ENCODE assay signal across 16 mouse cellular contexts in genomic region chr5:66731302-66731697, GRCm38 (mm10). TPM values are rescaled to one million over a fixed set of nuclear protein-coding genes. Genes with fewer than 3 reads are reported as not detected.
A peak's percentile ranks its signal among the peaks of the same experiment; 100 is the strongest.
DNase-seq lines count a peak whose midpoint lies in the region; ATAC-seq and TF ChIP-seq lines count a peak whose summit lies in the region.
"Had no signal": no experiment of that assay in that cellular context is flagged by ENCODE, and none has a peak within 500 bp of the region (broad histone marks: within the 10 kb centered on the region; RNA-seq: fewer than 3 reads in every experiment).

No protein-coding gene starts in this region.

- H3K36me3 ChIP-seq in hindbrain, embryonic 10.5 days = no peaks in the 10 kb centered on the region
- no peaks in the 10 kb centered on the region for H3K36me3 ChIP-seq in limb, embryonic 10.5 days
- H3K36me3 ChIP-seq in neural tube, embryonic 13.5 days = no peaks in the 10 kb centered on the region
- H3K36me3 ChIP-seq in kidney, embryonic 16.5 days (ENCODE audit: insufficient read depth, low read length) = no peaks in the 10 kb centered on the region
- H3K36me3 ChIP-seq: heart, embryonic 15.5 days had no signal

- no peak for TF ChIP-seq CTCF in layer of hippocampus, adult 2 months (conservative IDR thresholded peaks at IDR 0.05)

- H3K9ac ChIP-seq in neural tube, embryonic 13.5 days = no peak overlapping the region
- H3K9ac ChIP-seq in kidney, embryonic 16.5 days (replicated peaks; ENCODE audit: low read length) = no peak overlapping the region
- H3K9ac ChIP-seq: heart, embryonic 15.5 days had no signal

- H3K27me3 ChIP-seq in hindbrain, embryonic 10.5 days (ENCODE audit: insufficient read depth, poor library complexity, severe bottlenecking) = no peaks in the 10 kb centered on the region
- H3K27me3 ChIP-seq in limb, embryonic 10.5 days (ENCODE audit: low read depth, poor library complexity, severe bottlenecking) = no peaks in the 10 kb centered on the region
- H3K27me3 ChIP-seq in neural tube, embryonic 13.5 days = no peaks in the 10 kb centered on the region
- no peaks in the 10 kb centered on the region for H3K27me3 ChIP-seq in kidney, embryonic 16.5 days (ENCODE audit: insufficient read depth, low read length)
- H3K27me3 ChIP-seq: CH12.LX had no signal

- H3K4me1 ChIP-seq in hindbrain, embryonic 10.5 days (replicated peaks) = peaks cover 17% of the 10 kb centered on the region
- H3K4me1 ChIP-seq in limb, embryonic 10.5 days = peaks cover 8% of the 10 kb centered on the region; the same call in 1 of the 2 replicates
- peaks cover 15% of the 10 kb centered on the region for H3K4me1 ChIP-seq in neural tube, embryonic 13.5 days (replicated peaks)
- no peaks in the 10 kb centered on the region for H3K4me1 ChIP-seq in kidney, embryonic 16.5 days (ENCODE audit: insufficient read depth, low read length)
- H3K4me1 ChIP-seq: heart, embryonic 15.5 days had no signal

- H3K4me2 ChIP-seq in neural tube, embryonic 13.5 days = peak overlapping the region; percentile 38; the same call in 1 of the 2 replicates
- no peak overlapping the region for H3K4me2 ChIP-seq in kidney, embryonic 16.5 days (replicated peaks; ENCODE audit: low read depth, low read length)
- H3K4me2 ChIP-seq: heart, embryonic 15.5 days had no signal

- DNase-seq in layer of hippocampus, adult 2 months (ENCODE audit: low spot score in 2 of 2) = no peak
- no peak for DNase-seq in layer of hippocampus, postnatal 10 days (ENCODE audit: low spot score in 2 of 2)
- DNase-seq in hindbrain, embryonic 10.5 days (ENCODE audit: low spot score) = no peak
- no peak for DNase-seq in limb, embryonic 10.5 days (ENCODE audit: low spot score)
- DNase-seq in spleen, adult 18-20 months = no peak
- DNase-seq in kidney, adult 8-10 months = no peak
- DNase-seq: cerebellum, adult 11 months; heart, adult 2 months; lung, adult 18-20 months; thymus, adult 2 months had no signal

- ATAC-seq in neural tube, embryonic 13.5 days (ENCODE audit: low read depth) = 0 out of 2 replicates have a peak, but pooled peaks have one; percentile 33
- no peak for ATAC-seq in kidney, embryonic 16.5 days (ENCODE audit: low FRiP score, low TSS enrichment)

- no peaks in the 10 kb centered on the region for H3K9me3 ChIP-seq in hindbrain, embryonic 10.5 days
- no peaks in the 10 kb centered on the region for H3K9me3 ChIP-seq in limb, embryonic 10.5 days (replicated peaks)
- H3K9me3 ChIP-seq in neural tube, embryonic 13.5 days = no peaks in the 10 kb centered on the region
- H3K9me3 ChIP-seq in kidney, embryonic 16.5 days (ENCODE audit: low read length) = no peaks in the 10 kb centered on the region
- H3K9me3 ChIP-seq: heart, embryonic 15.5 days had no signal

- H3K27ac ChIP-seq in layer of hippocampus, adult 2 months = peak overlapping the region; percentile 43; the same call in 1 of the 2 replicates
- H3K27ac ChIP-seq in hindbrain, embryonic 10.5 days = peak overlapping the region; percentile 72
- H3K27ac ChIP-seq in limb, embryonic 10.5 days = peak overlapping the region; percentile 5; the same call in 1 of the 2 replicates
- peak overlapping the region; percentile 49; the same call in 1 of the 2 replicates for H3K27ac ChIP-seq in neural tube, embryonic 13.5 days (replicated peaks)
- H3K27ac ChIP-seq in kidney, embryonic 16.5 days (ENCODE audit: low read length) = no peak overlapping the region
- H3K27ac ChIP-seq: heart, adult 2 months; heart, embryonic 15.5 days had no signal

- 63% methylated on average over 1 of the region's 1 CpGs for WGBS in hindbrain, embryonic 10.5 days
- 91% methylated on average over 1 of the region's 1 CpGs for WGBS in limb, embryonic 10.5 days
- 26% methylated on average over 1 of the region's 1 CpGs for WGBS in neural tube, embryonic 13.5 days
- 88% methylated on average over 1 of the region's 1 CpGs for WGBS in kidney, embryonic 16.5 days

- peak overlapping the region; percentile 12; the same call in 1 of the 2 replicates for H3K4me3 ChIP-seq in layer of hippocampus, adult 2 months
- no peak overlapping the region for H3K4me3 ChIP-seq in hindbrain, embryonic 10.5 days
- H3K4me3 ChIP-seq in limb, embryonic 10.5 days = no peak overlapping the region
- H3K4me3 ChIP-seq in neural tube, embryonic 13.5 days = no peak overlapping the region
- H3K4me3 ChIP-seq in kidney, embryonic 16.5 days (ENCODE audit: low read length) = no peak overlapping the region
- H3K4me3 ChIP-seq: heart, adult 2 months; heart, embryonic 15.5 days had no signal

RNA-seq across cellular contexts. Expression of gene Limch1, which starts 14.3 kb away (rescaled TPM):
- total RNA-seq in layer of hippocampus, adult 2 months (2021) = 100 to 1,000 TPM; 127 to 140 TPM
- total RNA-seq in layer of hippocampus, postnatal 10 days (2021) = 100 to 1,000 TPM; 121 to 123 TPM
- 49.0 and 49.2 TPM in 2 replicates for polyA plus RNA-seq in hindbrain, embryonic 10.5 days (2016; fragmentation: Nextera tagmentation; extraction: Ambion mirVana)
- polyA plus RNA-seq in limb, embryonic 10.5 days (2016; fragmentation: Nextera tagmentation; extraction: Ambion mirVana) = 21.8 and 28.9 TPM in 2 replicates
- polyA plus RNA-seq in neural tube, embryonic 13.5 days (2015; fragmentation: Nextera tagmentation; extraction: Ambion mirVana) = 52.8 and 62.9 TPM in 2 replicates
- polyA plus RNA-seq in kidney, embryonic 16.5 days (2015; fragmentation: Nextera tagmentation; extraction: Ambion mirVana) = 36.3 and 37.5 TPM in 2 replicates
- total RNA-seq: megakaryocyte-erythroid progenitor cell, adult 5-6 weeks had no signal

RNA-seq across cellular contexts. Expression of gene Uchl1, which starts 55.4 kb away (rescaled TPM):
- total RNA-seq in layer of hippocampus, adult 2 months (2021) = 100 to 1,000 TPM; 803 to 896 TPM
- total RNA-seq in layer of hippocampus, postnatal 10 days (2021) = 1,000 to 10,000 TPM; 1,255 to 1,344 TPM
- polyA plus RNA-seq in hindbrain, embryonic 10.5 days (2016; fragmentation: Nextera tagmentation; extraction: Ambion mirVana) = 287 and 400 TPM in 2 replicates
- polyA plus RNA-seq in limb, embryonic 10.5 days (2016; fragmentation: Nextera tagmentation; extraction: Ambion mirVana) = 25.7 and 33.5 TPM in 2 replicates
- polyA plus RNA-seq in neural tube, embryonic 13.5 days (2015; fragmentation: Nextera tagmentation; extraction: Ambion mirVana) = 1,095 and 1,278 TPM in 2 replicates
- polyA plus RNA-seq in kidney, embryonic 16.5 days (2015; fragmentation: Nextera tagmentation; extraction: Ambion mirVana) = 59.3 and 67.9 TPM in 2 replicates
- total RNA-seq: CH12.LX had no signal
- polyA plus RNA-seq: liver, adult 2 months had no signal
